Mouse (Mus musculus): ENCODE measurements at regions not wholly inside any gene's neighbourhood (a gene's known extent, or its start where the extent isn't known, plus 50 kb on each side); places are given as distances from the start of the nearest gene placed in this dataset.

DNA sequence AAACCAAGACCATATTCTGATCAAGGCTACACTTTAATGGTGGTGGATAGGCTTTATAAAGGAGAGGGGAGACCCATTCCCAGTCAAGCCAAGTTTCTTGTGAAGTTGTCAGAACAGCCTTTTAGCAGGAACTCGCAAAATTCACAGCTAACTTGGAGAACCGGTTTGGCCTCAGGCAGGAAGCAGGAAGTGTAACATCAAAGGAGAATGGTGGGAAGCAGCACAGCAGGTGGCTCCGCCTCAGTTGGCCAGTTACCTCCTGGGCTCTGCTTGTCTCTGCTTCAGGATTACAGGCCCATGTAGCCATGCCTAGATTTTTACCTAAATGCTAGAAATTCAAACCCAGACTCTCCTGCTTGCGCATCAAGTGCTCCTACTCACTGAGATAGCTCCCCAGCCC, 277.2 kb upstream of the Tac1 start:
- Histone ChIP-seq H3K4me3 (ENCODE audit: control insufficient read depth, low read depth, low read length) (no peak overlapping the region), H3K36me3 (ENCODE audit: control insufficient read depth, insufficient read depth, low read length) (no peaks in the 10 kb centered on the region), H3K4me1 (ENCODE audit: control insufficient read depth, insufficient read depth, low read length) (no peaks in the 10 kb centered on the region), H3K27me3 (ENCODE audit: control insufficient read depth, insufficient read depth, low read length) (no peaks in the 10 kb centered on the region), H3K27ac (ENCODE audit: control insufficient read depth, insufficient read depth, low read depth, low read length) (no peak overlapping the region)
- TF ChIP-seq POLR2A (IDR thresholded peaks at IDR 0.05; ENCODE audit: control insufficient read depth, low read depth, low read length) (no peak), CTCF (IDR thresholded peaks at IDR 0.05; ENCODE audit: control insufficient read depth, insufficient read depth, insufficient replicate concordance, low read depth, low read length) (no peak)

GRCm38 (mm10) chr6:7306956-7307355, 247.7 kb upstream of the Tac1 start:
- H3K27ac ChIP-seq (ENCODE audit: control insufficient read depth, insufficient read depth, low read depth, low read length), result no peak overlapping the region
- no peaks in the 10 kb centered on the region for H3K36me3 ChIP-seq (ENCODE audit: control insufficient read depth, insufficient read depth, low read length)
- TF ChIP-seq CTCF (IDR thresholded peaks at IDR 0.05; ENCODE audit: control insufficient read depth, insufficient read depth, insufficient replicate concordance, low read depth, low read length), result no peak
- no peak for TF ChIP-seq POLR2A (IDR thresholded peaks at IDR 0.05; ENCODE audit: control insufficient read depth, low read depth, low read length)
- H3K4me1 ChIP-seq (ENCODE audit: control insufficient read depth, insufficient read depth, low read length), result no peaks in the 10 kb centered on the region
- no peak overlapping the region for H3K4me3 ChIP-seq (ENCODE audit: control insufficient read depth, low read depth, low read length)
- H3K27me3 ChIP-seq (ENCODE audit: control insufficient read depth, insufficient read depth, low read length), result no peaks in the 10 kb centered on the region

- TF ChIP-seq POLR2A (IDR thresholded peaks at IDR 0.05; ENCODE audit: control insufficient read depth, low read depth, low read length) (no peak), CTCF (IDR thresholded peaks at IDR 0.05; ENCODE audit: control insufficient read depth, insufficient read depth, insufficient replicate concordance, low read depth, low read length) (no peak)
- Histone ChIP-seq H3K27ac (ENCODE audit: control insufficient read depth, insufficient read depth, low read depth, low read length) (no peak overlapping the region), H3K36me3 (ENCODE audit: control insufficient read depth, insufficient read depth, low read length) (no peaks in the 10 kb centered on the region), H3K27me3 (ENCODE audit: control insufficient read depth, insufficient read depth, low read length) (no peaks in the 10 kb centered on the region), H3K4me1 (ENCODE audit: control insufficient read depth, insufficient read depth, low read length) (no peaks in the 10 kb centered on the region), H3K4me3 (ENCODE audit: control insufficient read depth, low read depth, low read length) (no peak overlapping the region)
These were observed 241.2 kb upstream of the Tac1 start for GRCm38 (mm10) chr6:7313496-7313895.

DNA sequence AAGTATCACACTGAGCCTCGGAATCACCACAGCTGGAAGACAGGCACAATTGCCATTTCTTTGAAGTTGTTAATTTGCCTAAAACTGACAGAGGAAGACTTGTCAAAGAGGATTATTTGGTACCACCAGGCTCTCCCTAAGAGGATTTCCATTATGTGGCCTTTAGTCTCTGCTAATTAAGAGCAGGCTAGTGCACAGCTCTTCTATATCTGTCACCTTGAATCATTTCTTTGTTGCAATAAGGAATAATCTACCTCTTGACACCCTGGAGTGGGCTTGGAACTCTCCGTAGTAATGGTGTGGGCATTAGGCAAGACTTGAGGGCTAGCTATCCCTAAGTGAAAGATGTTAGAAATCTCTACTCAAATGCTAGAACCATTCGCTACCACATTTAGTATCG, 227.7 kb upstream of the Tac1 start:
- no peaks in the 10 kb centered on the region for H3K36me3 ChIP-seq (ENCODE audit: control insufficient read depth, insufficient read depth, low read length)
- H3K27me3 ChIP-seq (ENCODE audit: control insufficient read depth, insufficient read depth, low read length), result no peaks in the 10 kb centered on the region
- H3K27ac ChIP-seq (ENCODE audit: control insufficient read depth, insufficient read depth, low read depth, low read length), result no peak overlapping the region
- TF ChIP-seq CTCF (IDR thresholded peaks at IDR 0.05; ENCODE audit: control insufficient read depth, insufficient read depth, insufficient replicate concordance, low read depth, low read length) (no peak), POLR2A (IDR thresholded peaks at IDR 0.05; ENCODE audit: control insufficient read depth, low read depth, low read length) (no peak)
- H3K4me1 ChIP-seq (ENCODE audit: control insufficient read depth, insufficient read depth, low read length), result no peaks in the 10 kb centered on the region
- no peak overlapping the region for H3K4me3 ChIP-seq (ENCODE audit: control insufficient read depth, low read depth, low read length)

- no peaks in the 10 kb centered on the region for H3K36me3 ChIP-seq (ENCODE audit: control insufficient read depth, insufficient read depth, low read length)
- no peak overlapping the region for H3K4me3 ChIP-seq (ENCODE audit: control insufficient read depth, low read depth, low read length)
- H3K27me3 ChIP-seq (ENCODE audit: control insufficient read depth, insufficient read depth, low read length), result no peaks in the 10 kb centered on the region
- TF ChIP-seq CTCF (IDR thresholded peaks at IDR 0.05; ENCODE audit: control insufficient read depth, insufficient read depth, insufficient replicate concordance, low read depth, low read length) (no peak), POLR2A (IDR thresholded peaks at IDR 0.05; ENCODE audit: control insufficient read depth, low read depth, low read length) (no peak)
- no peaks in the 10 kb centered on the region for H3K4me1 ChIP-seq (ENCODE audit: control insufficient read depth, insufficient read depth, low read length)
- H3K27ac ChIP-seq (ENCODE audit: control insufficient read depth, insufficient read depth, low read depth, low read length), result no peak overlapping the region
These were observed 198.0 kb upstream of the Tac1 start for GRCm38 (mm10) chr6:7356634-7357033.

DNA sequence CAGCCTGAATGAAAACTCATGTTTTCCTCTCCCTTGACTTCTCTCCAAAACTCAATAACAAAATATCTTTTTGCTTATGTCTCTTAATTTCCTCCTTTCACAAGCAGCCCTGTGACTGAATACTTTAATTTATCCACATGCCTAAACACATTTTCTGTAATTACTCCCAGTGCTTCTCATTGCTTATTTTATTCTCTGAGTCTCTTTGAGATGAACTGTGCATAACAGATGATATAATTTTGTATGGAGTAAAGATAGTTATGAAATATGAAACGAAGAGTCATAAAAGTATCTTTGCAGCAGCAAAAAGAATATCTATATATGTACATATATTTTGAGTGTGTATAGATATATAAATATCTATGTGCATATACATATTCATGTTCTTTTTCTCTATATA, 187.5 kb upstream of the Tac1 start:
- Histone ChIP-seq H3K36me3 (ENCODE audit: control insufficient read depth, insufficient read depth, low read length) (no peaks in the 10 kb centered on the region), H3K27ac (ENCODE audit: control insufficient read depth, insufficient read depth, low read depth, low read length) (no peak overlapping the region), H3K27me3 (ENCODE audit: control insufficient read depth, insufficient read depth, low read length) (no peaks in the 10 kb centered on the region), H3K4me1 (ENCODE audit: control insufficient read depth, insufficient read depth, low read length) (no peaks in the 10 kb centered on the region), H3K4me3 (ENCODE audit: control insufficient read depth, low read depth, low read length) (no peak overlapping the region)
- TF ChIP-seq POLR2A (IDR thresholded peaks at IDR 0.05; ENCODE audit: control insufficient read depth, low read depth, low read length) (no peak), CTCF (IDR thresholded peaks at IDR 0.05; ENCODE audit: control insufficient read depth, insufficient read depth, insufficient replicate concordance, low read depth, low read length) (no peak)

DNA sequence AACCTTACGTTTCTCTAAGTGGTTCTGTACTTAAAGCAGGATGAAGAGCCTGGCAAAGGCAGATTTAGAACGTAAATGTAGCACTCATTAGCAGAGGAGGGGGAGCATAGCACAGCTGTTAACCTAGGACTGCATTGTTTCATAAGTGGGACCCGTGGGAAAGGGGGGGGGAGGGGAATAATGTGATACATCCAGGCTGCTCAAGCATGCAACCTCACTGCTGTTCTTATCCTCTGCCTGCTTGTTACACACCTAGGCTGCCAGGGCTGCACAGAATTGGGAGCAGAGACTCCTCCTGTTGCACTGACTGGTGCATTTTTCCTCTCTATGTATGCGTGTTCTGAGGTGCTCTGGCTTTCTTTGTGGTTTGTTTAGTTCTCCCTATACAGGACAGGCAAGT, 180.1 kb upstream of the Tac1 start:
- H3K27me3 ChIP-seq (ENCODE audit: control insufficient read depth, insufficient read depth, low read length), result no peaks in the 10 kb centered on the region
- H3K4me1 ChIP-seq (ENCODE audit: control insufficient read depth, insufficient read depth, low read length), result no peaks in the 10 kb centered on the region
- H3K4me3 ChIP-seq (ENCODE audit: control insufficient read depth, low read depth, low read length), result no peak overlapping the region
- no peak overlapping the region for H3K27ac ChIP-seq (ENCODE audit: control insufficient read depth, insufficient read depth, low read depth, low read length)
- TF ChIP-seq POLR2A (IDR thresholded peaks at IDR 0.05; ENCODE audit: control insufficient read depth, low read depth, low read length) (no peak), CTCF (IDR thresholded peaks at IDR 0.05; ENCODE audit: control insufficient read depth, insufficient read depth, insufficient replicate concordance, low read depth, low read length) (no peak)
- no peaks in the 10 kb centered on the region for H3K36me3 ChIP-seq (ENCODE audit: control insufficient read depth, insufficient read depth, low read length)

DNA sequence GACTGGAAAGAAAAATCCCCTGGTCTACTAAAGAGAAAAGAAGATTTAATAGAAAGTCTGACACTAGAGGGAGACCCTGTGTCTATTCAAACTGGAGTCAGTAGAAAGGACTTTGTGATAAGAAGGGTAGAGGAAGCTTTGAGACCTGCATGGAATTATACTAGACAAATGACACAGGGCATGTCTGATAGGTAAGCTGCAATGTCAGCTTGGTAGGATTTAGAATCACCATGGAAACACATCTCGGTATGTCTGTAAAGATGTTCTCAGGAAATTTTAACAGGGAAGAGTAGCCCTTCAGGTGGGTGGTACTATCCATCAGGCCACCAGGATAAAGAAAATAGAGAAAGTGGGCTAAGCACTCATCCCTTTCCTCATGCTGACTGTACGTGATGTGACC, 178.8 kb upstream of the Tac1 start:
- H3K27ac ChIP-seq (ENCODE audit: control insufficient read depth, insufficient read depth, low read depth, low read length), result no peak overlapping the region
- H3K27me3 ChIP-seq (ENCODE audit: control insufficient read depth, insufficient read depth, low read length), result no peaks in the 10 kb centered on the region
- H3K36me3 ChIP-seq (ENCODE audit: control insufficient read depth, insufficient read depth, low read length), result no peaks in the 10 kb centered on the region
- no peaks in the 10 kb centered on the region for H3K4me1 ChIP-seq (ENCODE audit: control insufficient read depth, insufficient read depth, low read length)
- no peak overlapping the region for H3K4me3 ChIP-seq (ENCODE audit: control insufficient read depth, low read depth, low read length)
- TF ChIP-seq POLR2A (IDR thresholded peaks at IDR 0.05; ENCODE audit: control insufficient read depth, low read depth, low read length) (no peak), CTCF (IDR thresholded peaks at IDR 0.05; ENCODE audit: control insufficient read depth, insufficient read depth, insufficient replicate concordance, low read depth, low read length) (no peak)

Data from testis, adult 2 months (tissue).